Mouse (Mus musculus) hindbrain, postnatal 0 days (tissue): ENCODE data around the gene Lrrk1. TPM values are rescaled to one million over a fixed set of nuclear protein-coding genes. Genes with fewer than 3 reads are reported as not detected.
A peak's percentile ranks its signal among the peaks of the same experiment; 100 is the strongest.

ENCODE experiments used
- ATAC-seq: fragments of 200-750 bp; cut with Nextera tagmentation; 2 replicates; pipeline ENCODE4 v1.8.0; 2017; ENCODE audit warnings: mild to moderate bottlenecking, moderate TSS enrichment, moderate library complexity
- DNase-seq: peaks from one replicate; pipeline ENCODE4 v3.0.0-alpha.2; 2015; ENCODE audit warnings: low spot score
- H3K27ac ChIP-seq: fragments of 300-500 bp; sonication (generic); 2 replicates; pipeline ENCODE4 v1.5.1; 2014; ENCODE audit warnings: mild to moderate bottlenecking
- H3K27me3 ChIP-seq: fragments of 300-500 bp; sonication (generic); 2 replicates; pipeline ENCODE4 v1.6.1; 2014; ENCODE audit warnings: low read length, mixed read lengths; ENCODE audit not compliant: insufficient read depth
- H3K36me3 ChIP-seq: fragments of 300-500 bp; sonication (generic); 2 replicates; pipeline ENCODE4 v1.6.1; 2014; ENCODE audit warnings: low read length, mixed read lengths; ENCODE audit not compliant: insufficient read depth
- H3K4me1 ChIP-seq: fragments of 300-500 bp; sonication (generic); 2 replicates; pipeline ENCODE4 v1.6.1; 2014; ENCODE audit warnings: antibody characterized with exemption, low read length, mixed read lengths; ENCODE audit not compliant: insufficient read depth
- H3K4me2 ChIP-seq: fragments of 300-500 bp; sonication (generic); 2 replicates; pipeline ENCODE4 v1.6.1; 2014; ENCODE audit warnings: low read depth, mild to moderate bottlenecking, low read length, moderate library complexity, mixed read lengths
- H3K4me3 ChIP-seq: fragments of 300-500 bp; sonication (generic); 2 replicates; pipeline ENCODE4 v1.5.1; 2014; ENCODE audit warnings: low read length
- H3K9ac ChIP-seq: fragments of 300-500 bp; sonication (generic); replicated peaks from 2 replicates; pipeline ENCODE4 v1.6.1; 2014; ENCODE audit warnings: mild to moderate bottlenecking, low read length, moderate library complexity, mixed read lengths
- H3K9me3 ChIP-seq: fragments of 300-500 bp; sonication (generic); 2 replicates; pipeline ENCODE4 v1.6.1; 2016; ENCODE audit warnings: low read length, mixed read lengths
- CTCF ChIP-seq: IDR thresholded peaks from 2 replicates; pipeline ENCODE4 v1.5.1; 2016; ENCODE audit warnings: antibody characterized with exemption, control low read depth, low read depth
- WGBS: fragments of 180-500 bp; shearing (Covaris S2); extraction: QIAGEN DNeasy Blood & Tissue Kit; methylation state at CpG from one replicate; pipeline ENCODE4 v1.1.7; 2014; 5-methylcytosine and 5-hydroxymethylcytosine counted together
- polyA plus RNA-seq: library from polyadenylated mRNA; unstranded; fragments of >200 nt; fragmentation: Nextera tagmentation; extraction: Ambion mirVana; gene quantifications from 2 replicates; pipeline ENCODE4 v1.2.1, GENCODE M21; 2015
- total RNA-seq: library from RNA; depleted of rRNA; stranded (reverse); fragments of >200 nt; gene quantifications from 2 replicates; pipeline ENCODE4 v1.2.3, GENCODE M21; 2014

Gene Lrrk1
- total and polyA plus RNA-seq, 2 experiments from 2014 or later, result 2.5 to 4.1 TPM

GRCm38 (mm10) chr7:66310670-66311656 lies 77.2 kb downstream of the Lrrk1 start:
- H3K9me3 ChIP-seq, result no peaks in the 10 kb centered on the region
- no peak overlapping the region for H3K4me3 ChIP-seq
- H3K4me1 ChIP-seq, result no peaks in the 10 kb centered on the region
- 79% methylated on average over 26 of the region's 26 CpGs for WGBS
- no peak overlapping the region for H3K9ac ChIP-seq
- DNase-seq (peak; percentile 34), ATAC-seq (no peak)
- H3K27ac ChIP-seq, result no peak overlapping the region
- no peak for TF ChIP-seq CTCF
- no peak overlapping the region for H3K4me2 ChIP-seq
- no peaks in the 10 kb centered on the region for H3K27me3 ChIP-seq
- no peaks in the 10 kb centered on the region for H3K36me3 ChIP-seq

GRCm38 (mm10) chr7:66309950-66310669 lies 78.0 kb downstream of the Lrrk1 start:
- Histone ChIP-seq H3K4me3 (no peak overlapping the region), H3K4me1 (no peaks in the 10 kb centered on the region), H3K9me3 (no peaks in the 10 kb centered on the region), H3K27me3 (no peaks in the 10 kb centered on the region), H3K4me2 (no peak overlapping the region), H3K27ac (no peak overlapping the region), H3K36me3 (no peaks in the 10 kb centered on the region), H3K9ac (no peak overlapping the region)
- TF ChIP-seq CTCF, result peak; percentile 96
- ATAC-seq (0 out of 2 replicates have a peak, but pooled peaks have one; percentile 47), DNase-seq (peak; percentile 90)
- WGBS, result 43% methylated on average over 7 of the region's 7 CpGs

GRCm38 (mm10) chr7:66309240-66309949 lies 78.8 kb downstream of the Lrrk1 start:
- H3K27me3 ChIP-seq, result no peaks in the 10 kb centered on the region
- no peak for ATAC-seq
- no peaks in the 10 kb centered on the region for H3K36me3 ChIP-seq
- no peak overlapping the region for H3K27ac ChIP-seq
- TF ChIP-seq CTCF, result no peak
- no peaks in the 10 kb centered on the region for H3K9me3 ChIP-seq
- H3K4me2 ChIP-seq, result no peak overlapping the region
- no peak for DNase-seq
- WGBS, result 67% methylated on average over 5 of the region's 5 CpGs
- H3K9ac ChIP-seq, result no peak overlapping the region
- H3K4me1 ChIP-seq, result no peaks in the 10 kb centered on the region
- no peak overlapping the region for H3K4me3 ChIP-seq

GRCm38 (mm10) chr7:66308581-66309239 lies 79.4 kb downstream of the Lrrk1 start:
- Histone ChIP-seq H3K4me2 (no peak overlapping the region), H3K27me3 (no peaks in the 10 kb centered on the region), H3K4me3 (no peak overlapping the region), H3K9me3 (no peaks in the 10 kb centered on the region), H3K27ac (no peak overlapping the region), H3K4me1 (no peaks in the 10 kb centered on the region), H3K9ac (no peak overlapping the region), H3K36me3 (no peaks in the 10 kb centered on the region)
- no peak for ATAC-seq
- DNase-seq, result no peak
- no peak for TF ChIP-seq CTCF
- WGBS, result 61% methylated on average over 13 of the region's 13 CpGs

- Histone ChIP-seq H3K27ac (no peak overlapping the region), H3K9ac (no peak overlapping the region), H3K36me3 (no peaks in the 10 kb centered on the region), H3K4me3 (no peak overlapping the region), H3K27me3 (no peaks in the 10 kb centered on the region), H3K4me2 (no peak overlapping the region), H3K9me3 (no peaks in the 10 kb centered on the region), H3K4me1 (no peaks in the 10 kb centered on the region)
- 74% methylated on average over 2 of the region's 2 CpGs for WGBS
- no peak for DNase-seq
- no peak for ATAC-seq
- TF ChIP-seq CTCF, result no peak
Observed at GRCm38 (mm10) chr7:66307791-66308190, 80.4 kb downstream of the Lrrk1 start.

GRCm38 (mm10) chr7:66305714-66306198 lies 82.4 kb downstream of the Lrrk1 start:
- Histone ChIP-seq H3K4me3 (no peak overlapping the region), H3K9ac (no peak overlapping the region), H3K27ac (peak overlapping the region; percentile 54), H3K9me3 (no peaks in the 10 kb centered on the region), H3K36me3 (no peaks in the 10 kb centered on the region), H3K4me2 (no peak overlapping the region), H3K4me1 (no peaks in the 10 kb centered on the region), H3K27me3 (no peaks in the 10 kb centered on the region)
- DNase-seq, result no peak
- WGBS, result 59% methylated on average over 16 of the region's 16 CpGs
- ATAC-seq, result no peak
- TF ChIP-seq CTCF, result no peak
